Mouse (Mus musculus) layer of hippocampus, postnatal 36 days (tissue): ENCODE measurements at regions not wholly inside any gene's neighbourhood (a gene's known extent, or its start where the extent isn't known, plus 50 kb on each side); places are given as distances from the start of the nearest gene placed in this dataset.

Experiments
- DNase-seq, 2 experiments: peaks; one replicate each; pipeline ENCODE4 v3.0.0; 2022

GRCm38 (mm10) chr2:61453490-61454281 is 124.7 kb upstream of the Tank start:
- DNase-seq, result no peak

- no peak for DNase-seq
Measured at GRCm38 (mm10) chr2:61452581-61452980, 125.8 kb upstream of the Tank start.

- DNase-seq, result no peak
Measured at GRCm38 (mm10) chr2:61450731-61451130, 127.7 kb upstream of the Tank start.

- no peak for DNase-seq
Measured at GRCm38 (mm10) chr2:61436591-61436990, 141.8 kb upstream of the Tank start.

GRCm38 (mm10) chr2:61407881-61408280 is 170.5 kb upstream of the Tank start:
- DNase-seq, result no peak

- no peak for DNase-seq
Measured at GRCm38 (mm10) chr2:61406104-61406751, 172.2 kb upstream of the Tank start.

GRCm38 (mm10) chr2:61405261-61405660 is 173.1 kb upstream of the Tank start:
- no peak for DNase-seq

GRCm38 (mm10) chr2:61402588-61403487 is 175.5 kb upstream of the Tank start:
- DNase-seq, result no peak

GRCm38 (mm10) chr2:61401636-61402587 is 176.5 kb upstream of the Tank start:
- DNase-seq, result peak; percentile 25 to 28

- DNase-seq, result no peak
Measured at GRCm38 (mm10) chr2:61398633-61399032, 179.8 kb upstream of the Tank start.

GRCm38 (mm10) chr2:61389622-61390021 is 188.8 kb upstream of the Tank start:
- DNase-seq, result no peak

GRCm38 (mm10) chr2:61389207-61389606 is 189.2 kb upstream of the Tank start:
- DNase-seq, result no peak

GRCm38 (mm10) chr2:61387561-61387960 is 190.8 kb upstream of the Tank start:
- DNase-seq, result no peak

GRCm38 (mm10) chr2:61386966-61387365 is 191.4 kb upstream of the Tank start:
- no peak for DNase-seq

GRCm38 (mm10) chr2:61384467-61384866 is 193.9 kb upstream of the Tank start:
- no peak for DNase-seq

GRCm38 (mm10) chr2:61383744-61384295 is 194.6 kb upstream of the Tank start:
- no peak for DNase-seq

GRCm38 (mm10) chr2:61379076-61379475 is 199.3 kb upstream of the Tank start:
- DNase-seq, result no peak

GRCm38 (mm10) chr2:61378297-61378696 is 200.1 kb upstream of the Tank start:
- no peak for DNase-seq

- no peak for DNase-seq
Measured at GRCm38 (mm10) chr2:61377756-61378155, 200.6 kb upstream of the Tank start.

GRCm38 (mm10) chr2:61362606-61363005 is 215.8 kb upstream of the Tank start:
- no peak for DNase-seq

GRCm38 (mm10) chr2:61361394-61361793 is 217.0 kb upstream of the Tank start:
- no peak for DNase-seq

- DNase-seq, result no peak
Measured at GRCm38 (mm10) chr2:61354104-61354503, 224.3 kb upstream of the Tank start.
